Mouse (Mus musculus) sigmoid colon, adult 10 weeks (tissue): ENCODE data around the gene Pou4f2. TPM values are rescaled to one million over a fixed set of nuclear protein-coding genes. Genes with fewer than 3 reads are reported as not detected.

Experiments used
- polyA plus RNA-seq: library from polyadenylated mRNA; stranded (reverse); fragments of 350-450 nt; fragmentation: Illumina TruSeq; extraction: RNeasy Lipid Tissue Mini Kit (QIAGEN cat#74804); gene quantifications from one replicate; pipeline ENCODE4 v1.2.3, GENCODE M21; 2014; ENCODE audit warnings: low read depth, low replicate concordance

Gene Pou4f2
- polyA plus RNA-seq, result not detected

DNA sequence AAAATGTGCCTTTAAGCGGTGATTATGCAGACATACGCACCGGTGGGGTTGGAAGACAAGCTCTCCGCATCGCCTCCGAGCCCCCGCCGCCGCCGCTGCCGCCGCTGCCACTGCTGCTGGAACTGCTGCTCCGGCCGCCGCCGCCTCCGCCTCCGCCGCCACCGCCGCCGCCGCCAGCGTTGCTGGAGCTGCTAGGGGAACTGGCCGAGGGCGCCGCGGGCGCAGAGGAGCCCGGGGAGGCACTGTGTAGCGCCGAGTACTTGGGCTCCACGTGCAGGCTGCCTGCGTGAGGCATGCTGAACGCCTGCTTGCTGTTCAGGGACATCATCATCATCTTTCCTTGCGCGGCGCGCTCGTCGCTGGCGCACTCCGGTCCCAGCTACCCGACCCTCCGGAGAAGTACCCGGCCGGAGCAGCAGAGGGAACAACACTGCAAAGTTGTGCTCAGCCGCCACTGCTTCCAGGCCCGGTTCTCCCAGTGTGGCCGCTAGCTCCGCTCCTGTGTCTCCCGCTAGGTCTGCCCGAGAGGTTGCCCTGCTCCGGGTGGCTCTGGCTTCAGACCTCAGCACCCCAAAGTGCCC, at the start of gene Pou4f2:
Gene Pou4f2 (minus strand): TSS at position 575 of the 581 bp plus-strand sequence.

Other genes with a start within 250 kb of the Pou4f2 start
- not detected for gene Ttc29, start 223.3 kb downstream of the Pou4f2 start, polyA plus RNA-seq
- 32.7 TPM for gene Rbmxl1, start 72.3 kb upstream of the Pou4f2 start, polyA plus RNA-seq
- gene Slc10a7, start 72.7 kb upstream of the Pou4f2 start, polyA plus RNA-seq, result 22.0 TPM